Mouse (Mus musculus): ENCODE measurements around the gene Bbx. TPM values are rescaled to one million over a fixed set of nuclear protein-coding genes. Genes with fewer than 3 reads are reported as not detected.
A peak's percentile ranks its signal among the peaks of the same experiment; 100 is the strongest.

Bbx gene
- polyA plus RNA-seq, 1 experiment, result 55.5 TPM

- Histone ChIP-seq H3K27me3 (ENCODE audit: control insufficient read depth, insufficient read depth, low read length) (no peaks in the 10 kb centered on the region), H3K27ac (ENCODE audit: control insufficient read depth, insufficient read depth, low read depth, low read length) (no peak overlapping the region), H3K4me3 (ENCODE audit: control insufficient read depth, low read depth, low read length) (no peak overlapping the region), H3K4me1 (ENCODE audit: control insufficient read depth, insufficient read depth, low read length) (no peaks in the 10 kb centered on the region), H3K36me3 (ENCODE audit: control insufficient read depth, insufficient read depth, low read length) (no peaks in the 10 kb centered on the region)
- TF ChIP-seq CTCF (IDR thresholded peaks at IDR 0.05; ENCODE audit: control insufficient read depth, insufficient read depth, insufficient replicate concordance, low read depth, low read length) (no peak), POLR2A (IDR thresholded peaks at IDR 0.05; ENCODE audit: control insufficient read depth, low read depth, low read length) (no peak)
Measured at GRCm38 (mm10) chr16:50456053-50456452, 23.9 kb upstream of the Bbx start.

- no peaks in the 10 kb centered on the region for H3K36me3 ChIP-seq (ENCODE audit: control insufficient read depth, insufficient read depth, low read length)
- no peak overlapping the region for H3K27ac ChIP-seq (ENCODE audit: control insufficient read depth, insufficient read depth, low read depth, low read length)
- H3K4me3 ChIP-seq (ENCODE audit: control insufficient read depth, low read depth, low read length), result no peak overlapping the region
- H3K27me3 ChIP-seq (ENCODE audit: control insufficient read depth, insufficient read depth, low read length), result no peaks in the 10 kb centered on the region
- H3K4me1 ChIP-seq (ENCODE audit: control insufficient read depth, insufficient read depth, low read length), result no peaks in the 10 kb centered on the region
- TF ChIP-seq POLR2A (IDR thresholded peaks at IDR 0.05; ENCODE audit: control insufficient read depth, low read depth, low read length), result no peak
- TF ChIP-seq CTCF (IDR thresholded peaks at IDR 0.05; ENCODE audit: control insufficient read depth, insufficient read depth, insufficient replicate concordance, low read depth, low read length), result no peak
Measured at GRCm38 (mm10) chr16:50449086-50449485, 16.9 kb upstream of the Bbx start.

GRCm38 (mm10) chr16:50445014-50445413 lies 12.8 kb upstream of the Bbx start:
- no peak for TF ChIP-seq POLR2A (IDR thresholded peaks at IDR 0.05; ENCODE audit: control insufficient read depth, low read depth, low read length)
- TF ChIP-seq CTCF (IDR thresholded peaks at IDR 0.05; ENCODE audit: control insufficient read depth, insufficient read depth, insufficient replicate concordance, low read depth, low read length), result no peak
- no peaks in the 10 kb centered on the region for H3K4me1 ChIP-seq (ENCODE audit: control insufficient read depth, insufficient read depth, low read length)
- H3K27me3 ChIP-seq (ENCODE audit: control insufficient read depth, insufficient read depth, low read length), result no peaks in the 10 kb centered on the region
- no peaks in the 10 kb centered on the region for H3K36me3 ChIP-seq (ENCODE audit: control insufficient read depth, insufficient read depth, low read length)
- H3K4me3 ChIP-seq (ENCODE audit: control insufficient read depth, low read depth, low read length), result no peak overlapping the region
- H3K27ac ChIP-seq (ENCODE audit: control insufficient read depth, insufficient read depth, low read depth, low read length), result no peak overlapping the region

DNA sequence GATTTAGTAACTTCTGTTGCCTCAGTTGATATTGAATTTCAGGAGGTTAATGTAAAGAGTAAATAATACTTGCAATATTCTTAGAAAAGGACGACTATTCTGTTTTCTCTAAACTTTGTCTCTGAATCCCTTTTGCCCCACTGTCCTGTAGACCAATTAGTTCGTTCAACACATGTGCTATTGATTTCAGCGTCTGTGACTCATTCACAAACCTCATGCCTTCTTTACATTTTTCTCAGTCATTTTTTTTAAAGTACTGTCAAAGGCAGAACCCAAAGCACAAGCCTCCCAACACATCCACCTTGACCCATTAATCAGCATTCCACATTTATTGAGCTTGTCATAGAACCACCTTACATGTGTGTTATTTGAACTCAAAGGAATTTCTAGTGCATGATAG lies 6.6 kb upstream of the Bbx start:
- TF ChIP-seq CTCF (IDR thresholded peaks at IDR 0.05; ENCODE audit: control insufficient read depth, insufficient read depth, insufficient replicate concordance, low read depth, low read length), result no peak
- no peak for TF ChIP-seq POLR2A (IDR thresholded peaks at IDR 0.05; ENCODE audit: control insufficient read depth, low read depth, low read length)
- no peak overlapping the region for H3K27ac ChIP-seq (ENCODE audit: control insufficient read depth, insufficient read depth, low read depth, low read length)
- peaks cover 5% of the 10 kb centered on the region for H3K4me1 ChIP-seq (ENCODE audit: control insufficient read depth, insufficient read depth, low read length)
- H3K27me3 ChIP-seq (ENCODE audit: control insufficient read depth, insufficient read depth, low read length), result no peaks in the 10 kb centered on the region
- no peaks in the 10 kb centered on the region for H3K36me3 ChIP-seq (ENCODE audit: control insufficient read depth, insufficient read depth, low read length)
- H3K4me3 ChIP-seq (ENCODE audit: control insufficient read depth, low read depth, low read length), result no peak overlapping the region

DNA sequence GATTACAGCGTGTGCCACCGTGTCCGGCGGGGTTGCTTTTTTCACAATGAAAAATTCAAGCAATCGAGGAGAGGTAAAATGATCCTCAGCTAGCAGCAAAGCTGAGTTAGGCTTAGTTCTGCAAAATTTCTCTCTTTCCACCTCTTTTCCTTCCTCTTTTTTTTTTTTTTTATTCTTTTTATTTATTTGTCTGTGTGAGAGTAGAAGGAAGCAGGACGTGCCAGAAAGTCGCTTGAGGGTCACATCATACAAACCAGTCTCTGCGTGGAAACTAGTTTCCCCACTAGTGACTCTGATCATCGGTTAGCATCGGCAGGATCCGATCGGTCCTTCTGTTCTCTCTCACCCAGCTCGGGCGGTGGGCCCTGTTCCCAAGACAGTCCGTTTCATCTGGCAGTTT lies 5.6 kb upstream of the Bbx start:
- no peaks in the 10 kb centered on the region for H3K27me3 ChIP-seq (ENCODE audit: control insufficient read depth, insufficient read depth, low read length)
- TF ChIP-seq CTCF (IDR thresholded peaks at IDR 0.05; ENCODE audit: control insufficient read depth, insufficient read depth, insufficient replicate concordance, low read depth, low read length) (no peak), POLR2A (IDR thresholded peaks at IDR 0.05; ENCODE audit: control insufficient read depth, low read depth, low read length) (no peak)
- no peak overlapping the region for H3K27ac ChIP-seq (ENCODE audit: control insufficient read depth, insufficient read depth, low read depth, low read length)
- no peak overlapping the region for H3K4me3 ChIP-seq (ENCODE audit: control insufficient read depth, low read depth, low read length)
- H3K36me3 ChIP-seq (ENCODE audit: control insufficient read depth, insufficient read depth, low read length), result no peaks in the 10 kb centered on the region
- peaks cover 7% of the 10 kb centered on the region for H3K4me1 ChIP-seq (ENCODE audit: control insufficient read depth, insufficient read depth, low read length)

- Histone ChIP-seq H3K27me3 (ENCODE audit: control insufficient read depth, insufficient read depth, low read length) (no peaks in the 10 kb centered on the region), H3K27ac (ENCODE audit: control insufficient read depth, insufficient read depth, low read depth, low read length) (no peak overlapping the region), H3K4me1 (ENCODE audit: control insufficient read depth, insufficient read depth, low read length) (peaks cover 7% of the 10 kb centered on the region), H3K36me3 (ENCODE audit: control insufficient read depth, insufficient read depth, low read length) (no peaks in the 10 kb centered on the region), H3K4me3 (ENCODE audit: control insufficient read depth, low read depth, low read length) (no peak overlapping the region)
- TF ChIP-seq CTCF (IDR thresholded peaks at IDR 0.05; ENCODE audit: control insufficient read depth, insufficient read depth, insufficient replicate concordance, low read depth, low read length), result no peak
- TF ChIP-seq POLR2A (IDR thresholded peaks at IDR 0.05; ENCODE audit: control insufficient read depth, low read depth, low read length), result no peak
Measured at GRCm38 (mm10) chr16:50437331-50437730, 5.1 kb upstream of the Bbx start.

DNA sequence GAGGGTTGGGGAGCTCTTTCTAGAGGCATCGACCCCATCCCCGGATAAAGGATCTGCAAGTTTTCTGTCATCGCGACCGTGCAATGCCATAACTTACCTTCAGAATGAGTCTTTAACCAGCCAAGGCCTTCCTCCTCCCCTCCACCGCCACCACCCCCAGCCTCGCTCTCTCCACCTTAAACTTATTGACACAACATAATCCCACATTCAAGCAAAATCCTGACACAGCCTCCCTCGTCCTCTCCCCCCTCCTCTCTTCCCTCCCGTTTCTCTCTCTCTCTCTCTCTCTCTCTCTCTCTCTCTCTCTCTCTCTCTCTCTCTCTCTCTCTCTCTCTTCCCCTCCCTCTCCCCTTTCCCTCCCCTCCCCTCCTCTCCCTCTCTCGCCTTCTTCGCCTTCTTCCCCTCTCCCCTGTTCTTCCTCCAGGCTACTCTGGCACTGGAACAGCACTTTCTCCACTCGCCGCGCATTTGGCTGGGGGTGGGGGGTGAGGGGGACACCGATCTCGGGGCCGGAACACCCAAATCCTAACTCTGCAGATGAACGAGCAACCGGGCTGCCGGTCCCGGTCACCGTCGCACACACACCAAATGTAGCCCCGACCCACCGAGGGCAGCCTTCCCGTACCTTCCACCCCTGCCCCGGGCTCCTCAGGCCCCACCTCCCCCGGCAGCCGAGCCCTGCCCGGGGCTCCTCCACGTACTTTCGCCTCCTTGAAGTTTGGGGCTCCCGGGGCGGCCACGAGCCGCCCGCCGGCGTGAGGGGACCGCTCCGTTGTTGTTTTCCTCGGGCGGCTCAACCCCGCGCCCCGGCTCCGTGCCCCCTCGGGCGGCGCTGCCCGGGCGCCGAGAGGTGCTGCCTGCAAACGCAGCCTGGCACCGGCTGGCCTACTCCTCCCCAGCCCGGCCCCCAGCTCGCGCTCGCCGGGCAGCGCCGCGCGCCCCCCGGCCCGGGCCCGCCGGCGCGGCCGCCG lies 894 bp downstream of the Bbx start:
- TF ChIP-seq POLR2A (IDR thresholded peaks at IDR 0.05; ENCODE audit: control insufficient read depth, low read depth, low read length), result no peak
- TF ChIP-seq CTCF (IDR thresholded peaks at IDR 0.05; ENCODE audit: control insufficient read depth, insufficient read depth, insufficient replicate concordance, low read depth, low read length), result no peak
- Histone ChIP-seq H3K27ac (ENCODE audit: control insufficient read depth, insufficient read depth, low read depth, low read length) (peak overlapping the region; percentile 77), H3K4me3 (ENCODE audit: control insufficient read depth, low read depth, low read length) (peak overlapping the region; percentile 85), H3K36me3 (ENCODE audit: control insufficient read depth, insufficient read depth, low read length) (no peaks in the 10 kb centered on the region), H3K27me3 (ENCODE audit: control insufficient read depth, insufficient read depth, low read length) (no peaks in the 10 kb centered on the region; the same call in 1 of the 2 replicates), H3K4me1 (ENCODE audit: control insufficient read depth, insufficient read depth, low read length) (peaks cover 15% of the 10 kb centered on the region)
